23 mouse cellular contexts compared by ENCODE assay signal in the genomic region with DNA sequence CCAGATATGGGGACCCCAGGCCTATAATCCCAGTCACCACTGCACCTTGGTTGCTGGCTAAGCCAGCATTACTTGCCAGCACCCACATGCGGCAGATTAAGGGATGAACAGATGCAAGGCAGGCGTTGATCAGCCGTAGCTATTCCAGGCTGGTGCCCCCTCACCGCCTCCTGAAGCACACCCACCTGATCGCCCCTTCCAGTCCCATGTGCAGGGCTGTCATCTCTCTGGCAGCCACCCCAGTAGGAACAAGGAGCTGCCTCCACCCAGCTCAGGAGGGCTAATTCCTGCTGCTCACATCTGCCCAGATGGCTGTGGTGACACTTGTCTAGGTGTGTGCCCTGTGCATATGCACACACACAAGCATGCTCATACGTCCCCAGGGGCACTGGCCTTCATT. TPM values are rescaled to one million over a fixed set of nuclear protein-coding genes. Genes with fewer than 3 reads are reported as not detected.
DNase-seq lines count a peak whose midpoint lies in the region; TF ChIP-seq lines count a peak whose summit lies in the region.
"Had no signal": no experiment of that assay in that cellular context is flagged by ENCODE, and none has a peak within 500 bp of the region (broad histone marks: within the 10 kb centered on the region; RNA-seq: fewer than 3 reads in every experiment).

No protein-coding gene starts in this region.

- H3K27ac ChIP-seq in layer of hippocampus, adult 2 months = peak overlapping the region; percentile 92
- H3K27ac ChIP-seq: embryonic facial prominence, embryonic 12.5 days; embryonic facial prominence, embryonic 15.5 days; heart, adult 2 months; heart, embryonic 10.5 days; heart, embryonic 13.5 days; hindbrain, embryonic 14.5 days; hindbrain, postnatal 0 days had no signal

- no peak; the same call in 1 of the 2 replicates for TF ChIP-seq CTCF in layer of hippocampus, adult 2 months (conservative IDR thresholded peaks at IDR 0.05)

- intact Hi-C loops in left cerebral cortex, postnatal 36 days (cut with DNase I) = loop anchor here (10.0 kb wide), 1 partner anchor 254 kb away; a partner anchor contains a TSS
- intact Hi-C loops in left cerebral cortex, postnatal 10 days (cut with DNase I) = no loop called here

- no peak overlapping the region for H3K4me3 ChIP-seq in layer of hippocampus, adult 2 months
- H3K4me3 ChIP-seq: embryonic facial prominence, embryonic 12.5 days; embryonic facial prominence, embryonic 15.5 days; heart, adult 2 months; heart, embryonic 10.5 days; heart, embryonic 13.5 days had no signal

- no peak for DNase-seq in layer of hippocampus, adult 2 months (ENCODE audit: low spot score in 2 of 2)
- DNase-seq in layer of hippocampus, postnatal 36 days = no peak
- peak; percentile 57 to 61 for DNase-seq in left cerebral cortex, postnatal 36 days (ENCODE audit: low spot score in 2 of 2)
- no peak for DNase-seq in left cerebral cortex, postnatal 10 days (ENCODE audit: extremely low spot score in 1 of 2, low spot score in 2 of 2)
- DNase-seq in right cerebral cortex, adult 18-20 months = peak; percentile 69
- DNase-seq in right cerebral cortex, postnatal 36 days (ENCODE audit: low spot score in 2 of 2) = no peak
- DNase-seq in thymus, postnatal 10 days (ENCODE audit: low spot score in 2 of 2) = no peak
- DNase-seq: adrenal gland, adult 2 months; adrenal gland, postnatal 14 days; cerebellum, adult 8-10 months; cerebellum, postnatal 14 days; forebrain, postnatal 0 days; gastrocnemius, postnatal 10 days; gastrocnemius, postnatal 36 days; heart, adult 2 months; heart, postnatal 14 days; heart, postnatal 4 days had no signal

RNA-seq across cellular contexts. Expression of a gene that starts 16.7 kb away (rescaled TPM):
- total RNA-seq in layer of hippocampus, adult 2 months (2021) = 10 to 100 TPM; 55.5 to 64.8 TPM
- total RNA-seq in layer of hippocampus, postnatal 36 days (2021) = 10 to 100 TPM; 52.4 to 53.3 TPM
- 10 to 100 TPM; 50.7 to 51.3 TPM for total RNA-seq in left cerebral cortex, postnatal 36 days (2021)
- total RNA-seq in left cerebral cortex, postnatal 10 days (2021) = 10 to 100 TPM; 28.6 to 31.0 TPM

RNA-seq across cellular contexts. Expression of a gene that starts 18.6 kb away (rescaled TPM):
- 10 to 100 TPM; 29.2 to 34.8 TPM for total RNA-seq in layer of hippocampus, adult 2 months (2021)
- total RNA-seq in layer of hippocampus, postnatal 36 days (2021) = 10 to 100 TPM; 25.3 to 31.9 TPM
- 10 to 100 TPM; 43.2 to 47.5 TPM for total RNA-seq in left cerebral cortex, postnatal 36 days (2021)
- 10 to 100 TPM; 14.9 to 20.2 TPM for total RNA-seq in left cerebral cortex, postnatal 10 days (2021)

RNA-seq across cellular contexts. Expression of a gene that starts 43.6 kb away (rescaled TPM):
- total RNA-seq in layer of hippocampus, adult 2 months (2021) = 100 to 1,000 TPM; 756 to 804 TPM
- total RNA-seq in layer of hippocampus, postnatal 36 days (2021) = 100 to 1,000 TPM; 729 to 800 TPM
- 100 to 1,000 TPM; 800 to 830 TPM for total RNA-seq in left cerebral cortex, postnatal 36 days (2021)
- 100 to 1,000 TPM; 454 to 474 TPM for total RNA-seq in left cerebral cortex, postnatal 10 days (2021)

Comparison
In these comparisons a context has a peak if more than half of its experiments do, and no peak if none do; other contexts are left out.
1. DNase-seq: peak in left cerebral cortex, postnatal 36 days (2 of 2) and right cerebral cortex, adult 18-20 months (single experiment); none in layer of hippocampus, adult 2 months (0 of 2), layer of hippocampus, postnatal 36 days (0 of 2), left cerebral cortex, postnatal 10 days (0 of 2), right cerebral cortex, postnatal 36 days (0 of 2) and thymus, postnatal 10 days (0 of 2).